Mouse (Mus musculus) c-Kit-positive CD71-positive TER-119-negative erythroid progenitor cells, embryonic 14.5 days (primary cell): ENCODE measurements around the gene Fbxo46.
"Not testable (repeated sequence)": the region's sequence is repeated elsewhere in the genome, so short reads cannot be mapped to it uniquely, and the experiment has no call there.

Experiments used
- DNase-seq: peaks from one replicate; pipeline ENCODE4 v3.0.0-alpha.2; 2013; ENCODE audit warnings: low read depth

Fbxo46 gene

DNA sequence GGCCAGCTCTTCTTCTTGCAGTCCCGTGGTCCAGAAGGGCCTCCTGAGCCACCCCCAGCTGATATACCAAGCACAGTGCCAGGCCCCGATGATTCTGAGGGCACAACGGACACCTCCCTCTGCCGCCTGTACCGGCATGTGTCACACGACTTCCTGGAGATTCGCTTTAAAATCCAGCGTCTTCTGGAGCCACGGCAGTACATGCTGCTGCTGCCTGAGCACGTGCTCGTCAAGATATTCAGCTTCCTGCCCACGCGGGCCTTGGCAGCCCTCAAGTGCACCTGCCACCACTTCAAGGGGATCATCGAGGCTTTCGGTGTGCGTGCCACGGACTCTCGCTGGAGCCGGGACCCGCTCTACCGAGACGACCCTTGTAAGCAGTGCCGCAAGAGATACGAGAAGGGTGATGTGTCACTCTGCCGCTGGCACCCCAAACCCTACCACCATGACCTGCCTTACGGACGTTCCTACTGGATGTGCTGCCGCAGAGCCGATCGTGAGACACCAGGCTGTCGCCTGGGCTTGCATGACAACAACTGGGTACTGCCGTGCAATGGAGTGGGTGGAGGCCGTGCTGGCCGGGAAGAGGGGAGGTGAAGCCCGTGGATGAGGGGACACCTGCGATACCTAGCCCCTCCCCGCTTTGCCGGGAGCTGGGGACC is 17.1 kb downstream of the Fbxo46 start:
- no peak for DNase-seq

DNA sequence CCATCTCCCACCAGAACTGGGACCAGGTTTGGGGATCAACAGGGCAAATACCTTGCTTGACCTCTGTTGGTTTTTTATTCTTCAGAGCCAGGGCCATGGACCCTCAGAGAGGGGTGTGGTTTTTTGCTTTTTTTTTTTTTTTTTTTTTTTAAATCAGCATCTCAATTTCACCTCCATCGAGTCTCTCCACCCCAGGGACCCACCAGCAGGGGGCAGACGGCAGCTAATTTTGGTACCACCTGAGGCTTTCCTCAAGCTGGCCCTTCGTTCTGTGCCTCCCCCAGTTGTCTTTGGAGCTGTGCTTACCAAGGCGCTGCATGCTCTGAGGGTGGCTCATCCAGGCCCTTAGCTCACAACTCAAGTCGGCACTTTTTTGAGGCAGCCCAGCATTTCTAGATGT is 17.7 kb downstream of the Fbxo46 start:
- no peak for DNase-seq

GRCm38 (mm10) chr7:19146793-19147192 is 27.1 kb downstream of the Fbxo46 start:
- DNase-seq: no peak

DNA sequence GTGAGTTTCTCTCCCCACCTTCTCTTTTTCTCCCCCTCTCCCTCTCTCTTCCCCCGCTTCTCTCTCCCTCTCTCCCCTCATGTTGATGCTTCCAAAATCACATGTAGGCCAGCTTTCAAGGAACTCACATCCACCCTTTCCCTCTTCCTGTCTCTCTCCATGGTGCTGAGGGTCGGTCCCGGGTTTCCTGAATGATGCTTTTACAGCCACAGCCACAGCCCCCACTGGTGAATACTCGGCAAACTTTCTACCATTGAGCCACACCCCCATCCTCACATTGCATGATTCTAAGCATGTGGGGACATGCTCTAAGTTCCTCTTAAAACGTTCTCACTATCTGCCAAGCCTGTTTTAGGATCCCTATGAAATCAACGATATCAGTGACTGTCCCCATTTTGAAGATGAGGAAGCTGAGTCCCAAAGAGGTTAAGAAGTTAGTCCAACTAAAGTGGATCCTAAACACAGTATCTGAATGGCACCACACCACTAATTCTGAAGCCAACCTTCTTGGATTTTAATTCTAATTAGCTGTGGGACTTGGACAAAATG is 27.9 kb downstream of the Fbxo46 start:
- no peak for DNase-seq

GRCm38 (mm10) chr7:19148180-19148874 is 28.7 kb downstream of the Fbxo46 start:
- no peak for DNase-seq

DNA sequence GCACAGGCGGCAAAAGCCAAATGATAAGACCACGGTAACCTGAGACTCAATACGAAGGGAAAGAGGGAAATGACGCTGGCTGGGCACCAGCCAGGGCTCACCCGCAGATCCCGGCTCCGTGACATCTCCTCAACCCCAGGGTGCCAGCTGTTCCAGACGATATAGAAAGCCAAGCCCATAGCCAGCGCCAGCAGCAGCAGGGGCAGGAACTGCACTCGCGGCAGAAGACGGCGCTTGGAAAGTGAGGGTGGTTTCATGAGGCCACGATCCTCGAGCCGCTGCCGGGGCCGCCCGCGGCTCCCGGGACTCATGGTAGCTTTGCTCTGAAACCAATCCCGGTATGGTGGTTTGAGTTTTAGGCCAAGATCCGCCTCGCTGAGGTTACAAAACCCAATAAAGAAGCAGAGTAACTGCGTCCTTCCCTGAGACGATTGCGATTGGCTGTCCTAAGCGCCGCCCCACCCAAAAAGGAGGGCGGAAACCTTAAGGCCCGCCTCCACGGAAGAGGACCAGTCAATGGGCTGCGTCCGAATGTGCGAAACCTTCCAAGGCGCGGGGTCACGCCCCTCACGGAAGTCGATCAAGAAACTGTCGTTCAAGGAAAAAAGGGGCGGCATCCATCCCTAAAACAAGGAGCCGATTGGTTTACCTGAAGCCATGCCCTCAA is 29.3 kb downstream of the Fbxo46 start, which contains the start of gene Qpctl:
Qpctl (minus strand) TSS at position 417 of the 667 bp plus-strand sequence.
- DNase-seq: peak; percentile 100

GRCm38 (mm10) chr7:19149626-19150025 is 30.0 kb downstream of the Fbxo46 start, which contains the start of gene Snrpd2:
Gene Snrpd2 (plus strand): TSS chr7:19149722.
- peak; percentile 93 for DNase-seq

GRCm38 (mm10) chr7:19151121-19151520 is 31.5 kb downstream of the Fbxo46 start:
- not testable (repeated sequence) for DNase-seq

DNA sequence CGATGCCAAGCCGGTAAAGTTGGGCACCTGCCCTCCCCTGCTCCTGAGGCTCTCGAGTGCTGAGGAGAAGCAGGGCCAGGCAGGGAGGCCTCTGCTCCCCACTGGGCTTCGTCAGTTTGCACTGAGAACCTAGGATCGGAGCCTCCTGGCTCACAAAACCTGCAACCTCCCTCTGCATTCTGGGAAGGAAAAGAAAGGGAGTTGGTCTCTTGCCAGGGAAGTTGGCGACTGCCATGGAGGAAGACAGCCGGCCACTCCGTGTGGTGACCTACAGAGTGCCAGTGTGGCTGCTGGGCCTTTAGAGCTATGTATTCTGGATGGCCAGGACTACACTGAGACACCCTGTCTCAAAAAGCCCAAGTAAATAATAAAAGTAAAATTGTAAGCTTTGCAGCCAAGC is 35.1 kb downstream of the Fbxo46 start:
- DNase-seq: no peak

- DNase-seq: no peak
Observed at GRCm38 (mm10) chr7:19155825-19156475, 36.3 kb downstream of the Fbxo46 start.

- peak; percentile 66 for DNase-seq
Observed at GRCm38 (mm10) chr7:19157160-19157800, 37.6 kb downstream of the Fbxo46 start.

GRCm38 (mm10) chr7:19158601-19159000 is 38.9 kb downstream of the Fbxo46 start:
- no peak for DNase-seq

GRCm38 (mm10) chr7:19159411-19159810 is 39.8 kb downstream of the Fbxo46 start:
- DNase-seq: no peak

DNA sequence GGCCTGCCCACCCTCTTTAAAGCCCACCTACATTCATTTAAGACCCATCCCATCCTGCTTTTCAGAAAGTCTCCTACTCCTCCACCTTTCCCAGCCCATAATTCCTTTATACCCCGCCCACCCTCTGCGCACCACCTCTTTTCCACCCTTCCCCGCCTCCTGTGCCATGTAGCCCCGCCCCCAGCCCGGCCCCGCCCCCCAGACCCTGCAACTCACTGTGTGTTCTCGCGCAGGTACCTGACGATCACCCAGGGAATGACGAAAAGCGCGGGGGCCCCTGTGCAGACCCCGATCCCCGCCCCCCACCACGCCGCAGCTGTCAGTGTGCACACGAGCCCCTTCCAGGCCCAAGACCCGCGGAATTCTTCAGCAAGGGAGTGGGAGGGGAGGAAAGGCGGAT is 40.5 kb downstream of the Fbxo46 start:
- no peak for DNase-seq

- no peak for DNase-seq
Observed at GRCm38 (mm10) chr7:19162928-19163327, 43.3 kb downstream of the Fbxo46 start.

GRCm38 (mm10) chr7:19163752-19164151 is 44.1 kb downstream of the Fbxo46 start:
- no peak for DNase-seq

GRCm38 (mm10) chr7:19164189-19164588 is 44.5 kb downstream of the Fbxo46 start:
- no peak for DNase-seq

- peak; percentile 67 for DNase-seq
Observed at GRCm38 (mm10) chr7:19164978-19165377, 45.3 kb downstream of the Fbxo46 start.

- no peak for DNase-seq
Observed at GRCm38 (mm10) chr7:19165656-19166423, 46.2 kb downstream of the Fbxo46 start, which contains the start of gene Gipr. Gene Gipr (minus strand): TSS chr7:19166127.

DNA sequence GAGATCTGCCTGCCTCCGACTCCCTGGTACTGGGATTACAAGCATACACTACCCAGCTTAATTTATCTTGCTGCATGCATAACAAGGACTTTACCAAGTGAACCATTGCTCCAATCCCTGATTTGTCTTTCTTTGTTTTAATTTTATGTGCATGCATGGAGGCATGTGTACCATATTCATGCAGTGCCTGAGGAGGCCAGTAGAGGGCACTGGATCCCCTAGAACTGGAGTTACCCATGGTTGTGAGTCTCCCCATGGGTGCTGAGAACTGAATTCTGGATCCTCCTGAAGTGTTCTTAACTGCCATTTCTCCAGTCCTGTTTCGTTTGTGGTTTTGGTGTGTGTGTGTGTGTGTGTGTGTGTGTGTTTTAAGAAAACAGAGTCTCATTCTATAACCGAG is 47.3 kb downstream of the Fbxo46 start:
- no peak for DNase-seq

DNA sequence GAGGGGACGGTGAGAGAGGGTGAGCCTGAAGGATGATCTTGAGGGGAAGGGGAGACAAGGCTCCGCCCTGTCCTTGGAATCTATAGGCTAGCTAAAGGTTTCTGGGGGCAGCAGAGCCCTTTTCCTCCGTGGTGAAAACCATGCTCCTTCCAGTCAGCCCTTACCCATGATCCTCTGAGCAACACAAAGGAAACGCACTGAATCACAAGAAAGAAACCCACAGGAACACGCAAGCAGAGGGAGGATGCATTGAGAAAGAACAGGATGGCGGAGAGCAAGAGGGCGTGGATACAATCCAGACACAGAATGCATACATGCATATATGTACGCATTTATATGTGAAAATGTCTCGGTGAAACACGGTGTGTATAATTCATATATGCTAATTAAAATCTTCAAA is 49.8 kb downstream of the Fbxo46 start:
- DNase-seq: no peak
